Mouse (Mus musculus) heart, embryonic 16.5 days (tissue): Measurements from ENCODE around the gene Lactb. TPM values are rescaled to one million over a fixed set of nuclear protein-coding genes. Genes with fewer than 3 reads are reported as not detected.

ENCODE experiments used
- ATAC-seq: fragments of 200-750 bp; cut with Nextera tagmentation; replicated peaks from 2 replicates; pipeline ENCODE4 v1.8.0; 2017; ENCODE audit warnings: moderate number of reproducible peaks; ENCODE audit not compliant: insufficient read depth, low FRiP score; ENCODE audit errors: extremely low read depth
- H3K27ac ChIP-seq: fragments of 300-500 bp; sonication (generic); 2 replicates; pipeline ENCODE4 v1.5.1; 2014; ENCODE audit warnings: mild to moderate bottlenecking, low read length, control low read depth, moderate library complexity
- H3K27me3 ChIP-seq: fragments of 300-500 bp; sonication (generic); 2 replicates; pipeline ENCODE4 v1.6.1; 2014; ENCODE audit warnings: low read length, mixed read lengths; ENCODE audit not compliant: control insufficient read depth, insufficient read depth
- H3K36me3 ChIP-seq: fragments of 300-500 bp; sonication (generic); 2 replicates; pipeline ENCODE4 v1.6.1; 2014; ENCODE audit not compliant: control insufficient read depth, insufficient read depth
- H3K4me1 ChIP-seq: fragments of 300-500 bp; sonication (generic); 2 replicates; pipeline ENCODE4 v1.6.1; 2014; ENCODE audit warnings: low read length, mixed read lengths; ENCODE audit not compliant: control insufficient read depth, insufficient read depth
- H3K4me2 ChIP-seq: fragments of 300-500 bp; sonication (generic); 2 replicates; pipeline ENCODE4 v1.6.1; 2014; ENCODE audit warnings: low read depth, mild to moderate bottlenecking, control low read depth, low read length
- H3K4me3 ChIP-seq: fragments of 300-500 bp; sonication (generic); 2 replicates; pipeline ENCODE4 v1.5.1; 2014; ENCODE audit warnings: mild to moderate bottlenecking, control low read depth, low read length
- H3K9ac ChIP-seq: fragments of 300-500 bp; sonication (generic); 2 replicates; pipeline ENCODE4 v1.6.1; 2014; ENCODE audit warnings: low read length, control low read depth
- H3K9me3 ChIP-seq: fragments of 300-500 bp; sonication (generic); replicated peaks from 2 replicates; pipeline ENCODE4 v1.6.1; 2016; ENCODE audit warnings: low read length; ENCODE audit not compliant: control insufficient read depth
- WGBS: fragments of 180-500 bp; shearing (Covaris S2); extraction: QIAGEN DNeasy Blood & Tissue Kit; methylation state at CpG from one replicate; pipeline ENCODE4 v1.1.7; 2014; 5-methylcytosine and 5-hydroxymethylcytosine counted together
- polyA plus RNA-seq: library from polyadenylated mRNA; unstranded; fragments of >200 nt; fragmentation: Nextera tagmentation; extraction: Ambion mirVana; gene quantifications from 2 replicates; pipeline ENCODE4 v1.2.1, GENCODE M21; 2015

Gene Lactb
- polyA plus RNA-seq, 1 experiment from 2014 or later, result 6.3 TPM

- ATAC-seq, result peak; percentile 25
- 10% methylated on average over 6 of the region's 6 CpGs for WGBS
- Histone ChIP-seq H3K36me3 (no peaks in the 10 kb centered on the region), H3K4me2 (no peak overlapping the region), H3K4me1 (peaks cover 24% of the 10 kb centered on the region), H3K27me3 (no peaks in the 10 kb centered on the region), H3K4me3 (no peak overlapping the region), H3K9me3 (0 out of 2 replicates have a peak, but pooled peaks cover 3% of the 10 kb centered on the region), H3K27ac (peak overlapping the region; percentile 53), H3K9ac (no peak overlapping the region)
These were observed 13.7 kb upstream of the Lactb start for GRCm38 (mm10) chr9:66988888-66989414.

GRCm38 (mm10) chr9:66988198-66988887 is 13.1 kb upstream of the Lactb start:
- peak overlapping the region; percentile 53 for H3K27ac ChIP-seq
- H3K4me2 ChIP-seq, result no peak overlapping the region
- H3K9me3 ChIP-seq, result 0 out of 2 replicates have a peak, but pooled peaks cover 3% of the 10 kb centered on the region
- peaks cover 24% of the 10 kb centered on the region for H3K4me1 ChIP-seq
- H3K9ac ChIP-seq, result no peak overlapping the region
- ATAC-seq, result 0 out of 2 replicates have a peak, but pooled peaks have one; percentile 35
- 53% methylated on average over 11 of the region's 11 CpGs for WGBS
- H3K36me3 ChIP-seq, result no peaks in the 10 kb centered on the region
- H3K27me3 ChIP-seq, result no peaks in the 10 kb centered on the region
- no peak overlapping the region for H3K4me3 ChIP-seq

GRCm38 (mm10) chr9:66985377-66985776 is 10.1 kb upstream of the Lactb start:
- Histone ChIP-seq H3K4me1 (peaks cover 17% of the 10 kb centered on the region), H3K27ac (no peak overlapping the region), H3K27me3 (no peaks in the 10 kb centered on the region), H3K36me3 (no peaks in the 10 kb centered on the region), H3K4me2 (no peak overlapping the region), H3K4me3 (no peak overlapping the region), H3K9me3 (no peaks in the 10 kb centered on the region), H3K9ac (no peak overlapping the region)
- ATAC-seq, result no peak
- WGBS, result 63% methylated on average over 7 of the region's 7 CpGs

GRCm38 (mm10) chr9:66982085-66982484 is 6.8 kb upstream of the Lactb start:
- no peak overlapping the region for H3K4me3 ChIP-seq
- H3K36me3 ChIP-seq, result no peaks in the 10 kb centered on the region
- ATAC-seq, result no peak
- no peak overlapping the region for H3K4me2 ChIP-seq
- H3K27me3 ChIP-seq, result no peaks in the 10 kb centered on the region
- 78% methylated on average over 7 of the region's 7 CpGs for whole genome bisulfite sequencing
- H3K27ac ChIP-seq, result no peak overlapping the region
- no peak overlapping the region for H3K9ac ChIP-seq
- H3K4me1 ChIP-seq, result no peaks in the 10 kb centered on the region
- no peaks in the 10 kb centered on the region for H3K9me3 ChIP-seq

- H3K4me3 ChIP-seq, result no peak overlapping the region
- peaks cover 4% of the 10 kb centered on the region for H3K4me1 ChIP-seq
- no peaks in the 10 kb centered on the region for H3K9me3 ChIP-seq
- no peak overlapping the region for H3K4me2 ChIP-seq
- no peaks in the 10 kb centered on the region for H3K36me3 ChIP-seq
- no peaks in the 10 kb centered on the region for H3K27me3 ChIP-seq
- WGBS, result 7% methylated on average over 5 of the region's 5 CpGs
- ATAC-seq, result no peak
- no peak overlapping the region for H3K27ac ChIP-seq
- H3K9ac ChIP-seq, result no peak overlapping the region
These were observed 5.2 kb upstream of the Lactb start for GRCm38 (mm10) chr9:66980458-66980857.

- H3K4me2 ChIP-seq, result no peak overlapping the region
- no peaks in the 10 kb centered on the region for H3K27me3 ChIP-seq
- WGBS, result 79% methylated on average over 1 of the region's 1 CpGs
- no peak overlapping the region for H3K9ac ChIP-seq
- H3K4me3 ChIP-seq, result no peak overlapping the region
- peaks cover 7% of the 10 kb centered on the region for H3K4me1 ChIP-seq
- no peak for ATAC-seq
- no peaks in the 10 kb centered on the region for H3K9me3 ChIP-seq
- no peaks in the 10 kb centered on the region for H3K36me3 ChIP-seq
- H3K27ac ChIP-seq, result no peak overlapping the region
These were observed 3.2 kb upstream of the Lactb start for GRCm38 (mm10) chr9:66978468-66978867.

- ATAC-seq, result no peak
- no peak overlapping the region for H3K4me2 ChIP-seq
- no peak overlapping the region for H3K27ac ChIP-seq
- H3K9ac ChIP-seq, result no peak overlapping the region
- no peaks in the 10 kb centered on the region for H3K36me3 ChIP-seq
- WGBS, result 63% methylated on average over 1 of the region's 1 CpGs
- H3K27me3 ChIP-seq, result no peaks in the 10 kb centered on the region
- H3K9me3 ChIP-seq, result no peaks in the 10 kb centered on the region
- no peak overlapping the region for H3K4me3 ChIP-seq
- H3K4me1 ChIP-seq, result peaks cover 7% of the 10 kb centered on the region
These were observed 2.7 kb upstream of the Lactb start for GRCm38 (mm10) chr9:66977982-66978381.

- no peaks in the 10 kb centered on the region for H3K36me3 ChIP-seq
These were observed 1.8 kb upstream of the Lactb start for GRCm38 (mm10) chr9:66977121-66977520.

GRCm38 (mm10) chr9:66974721-66975225 is 511 bp downstream of the Lactb start:
- ATAC-seq, result peak; percentile 83
- Histone ChIP-seq H3K36me3 (peaks cover 5% of the 10 kb centered on the region; the same call in 1 of the 2 replicates), H3K4me2 (peak overlapping the region; percentile 87), H3K4me1 (peaks cover 7% of the 10 kb centered on the region), H3K27me3 (no peaks in the 10 kb centered on the region), H3K9ac (peak overlapping the region; percentile 86), H3K4me3 (peak overlapping the region; percentile 88), H3K9me3 (no peaks in the 10 kb centered on the region), H3K27ac (peak overlapping the region; percentile 86)
- 1% methylated on average over 40 of the region's 41 CpGs for WGBS

More at GRCm38 (mm10) chr9:66977121-66977520, 1.8 kb upstream of the Lactb start:
- Histone ChIP-seq H3K4me1 (peaks cover 7% of the 10 kb centered on the region), H3K9me3 (no peaks in the 10 kb centered on the region), H3K4me2 (no peak overlapping the region), H3K27me3 (no peaks in the 10 kb centered on the region), H3K27ac (no peak overlapping the region), H3K4me3 (no peak overlapping the region), H3K9ac (no peak overlapping the region)
- WGBS, result 62% methylated on average over 5 of the region's 5 CpGs
- no peak for ATAC-seq
